Comparison of ENCODE assay signal across 7 mouse cellular contexts in the genomic region with DNA sequence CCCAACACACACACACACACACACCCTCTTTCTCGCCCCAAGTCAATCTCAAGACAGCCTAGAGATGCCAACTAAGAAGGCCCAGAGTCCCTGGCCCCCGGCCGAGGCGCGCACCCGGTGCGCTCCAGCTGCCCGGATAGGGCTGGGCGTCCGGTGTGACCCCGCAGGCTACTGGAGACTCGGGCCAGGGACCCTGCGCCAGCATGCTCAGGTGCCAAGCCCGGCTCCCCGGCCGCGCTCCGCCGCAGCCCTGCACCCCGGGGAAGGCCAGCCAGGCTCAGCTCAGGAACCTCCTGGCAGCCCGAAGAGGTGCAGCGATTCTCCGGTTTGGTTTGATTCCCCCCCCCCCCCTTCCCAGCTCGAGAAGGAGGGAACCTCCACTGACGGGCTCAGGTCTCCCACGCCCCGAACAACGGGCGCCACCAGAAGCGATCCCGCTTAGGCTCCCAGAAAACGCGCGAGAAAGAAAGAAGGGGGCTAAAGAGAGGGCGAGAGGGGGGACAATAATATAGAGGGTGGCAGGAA. TPM values are rescaled to one million over a fixed set of nuclear protein-coding genes. Genes with fewer than 3 reads are reported as not detected.
DNase-seq lines count a peak whose midpoint lies in the region; ATAC-seq and TF ChIP-seq lines count a peak whose summit lies in the region.

No protein-coding gene starts in this region.

- WGBS in intestine, embryonic 15.5 days = 0% methylated on average over 35 of the region's 35 CpGs
- under 1% methylated on average over 35 of the region's 35 CpGs for WGBS in limb, embryonic 12.5 days
- under 1% methylated on average over 34 of the region's 35 CpGs for WGBS in midbrain, postnatal 0 days

- H3K4me2 ChIP-seq in intestine, embryonic 15.5 days (replicated peaks) = peak overlapping the region; percentile 100
- H3K4me2 ChIP-seq in limb, embryonic 12.5 days = peak overlapping the region; percentile 99
- peak overlapping the region; percentile 97 for H3K4me2 ChIP-seq in midbrain, postnatal 0 days (ENCODE audit: low read depth, low read length, poor library complexity, severe bottlenecking)

- no peaks in the 10 kb centered on the region for H3K36me3 ChIP-seq in intestine, embryonic 15.5 days
- H3K36me3 ChIP-seq in limb, embryonic 12.5 days = no peaks in the 10 kb centered on the region
- no peaks in the 10 kb centered on the region for H3K36me3 ChIP-seq in midbrain, postnatal 0 days (ENCODE audit: insufficient read depth, low read length)

- no peak overlapping the region for H3K27ac ChIP-seq in intestine, embryonic 15.5 days
- H3K27ac ChIP-seq in limb, embryonic 12.5 days = no peak overlapping the region
- peak overlapping the region; percentile 72 for H3K27ac ChIP-seq in midbrain, postnatal 0 days (ENCODE audit: low read depth, low read length)

- H3K4me1 ChIP-seq in intestine, embryonic 15.5 days (replicated peaks) = peaks cover 25% of the 10 kb centered on the region
- peaks cover 19% of the 10 kb centered on the region for H3K4me1 ChIP-seq in limb, embryonic 12.5 days (replicated peaks)
- no peaks in the 10 kb centered on the region; the same call in 1 of the 2 replicates for H3K4me1 ChIP-seq in midbrain, postnatal 0 days (ENCODE audit: insufficient read depth, low read length)

- DNase-seq in adrenal gland, adult 2 months = peak; percentile 50
- DNase-seq in cerebellum, adult 8-10 months = peak; percentile 45
- DNase-seq in gastrocnemius, postnatal 10 days = peak; percentile 27
- DNase-seq in midbrain, postnatal 0 days (ENCODE audit: low spot score) = peak; percentile 64

- TF ChIP-seq CTCF in midbrain, postnatal 0 days (IDR thresholded peaks at IDR 0.05) = no peak

- H3K27me3 ChIP-seq in intestine, embryonic 15.5 days (replicated peaks) = peaks cover 28% of the 10 kb centered on the region
- peaks cover 62% of the 10 kb centered on the region for H3K27me3 ChIP-seq in limb, embryonic 12.5 days
- H3K27me3 ChIP-seq in midbrain, postnatal 0 days (ENCODE audit: insufficient read depth, low read length) = no peaks in the 10 kb centered on the region

- no peaks in the 10 kb centered on the region for H3K9me3 ChIP-seq in intestine, embryonic 15.5 days
- H3K9me3 ChIP-seq in limb, embryonic 12.5 days = no peaks in the 10 kb centered on the region
- H3K9me3 ChIP-seq in midbrain, postnatal 0 days (ENCODE audit: low read length) = no peaks in the 10 kb centered on the region

- ATAC-seq in intestine, embryonic 15.5 days = peak; percentile 68
- 0 out of 2 replicates have a peak, but pooled peaks have one; percentile 38 for ATAC-seq in limb, embryonic 12.5 days (ENCODE audit: insufficient number of reproducible peaks, insufficient read depth, low FRiP score, low TSS enrichment, low read depth)
- peak; percentile 70 for ATAC-seq in midbrain, postnatal 0 days (ENCODE audit: low FRiP score)
- no peak; the same call in 1 of the 2 replicates for ATAC-seq in granulocyte monocyte progenitor cell, adult 5-6 weeks (replicated peaks; ENCODE audit: poor library complexity, severe bottlenecking)

- peak overlapping the region; percentile 60 for H3K4me3 ChIP-seq in intestine, embryonic 15.5 days (replicated peaks)
- peak overlapping the region; percentile 62 for H3K4me3 ChIP-seq in limb, embryonic 12.5 days (replicated peaks)
- H3K4me3 ChIP-seq in midbrain, postnatal 0 days (ENCODE audit: low read depth, low read length) = peak overlapping the region; percentile 84

- H3K9ac ChIP-seq in intestine, embryonic 15.5 days = 0 out of 2 replicates have a peak overlapping the region, but pooled peaks have one; percentile 13
- peak overlapping the region; percentile 47; the same call in 1 of the 2 replicates for H3K9ac ChIP-seq in limb, embryonic 12.5 days (replicated peaks)
- peak overlapping the region; percentile 74 for H3K9ac ChIP-seq in midbrain, postnatal 0 days (replicated peaks; ENCODE audit: low read length, poor library complexity, severe bottlenecking)

RNA-seq across cellular contexts. Expression of a gene that starts 0.9 kb away (rescaled TPM):
- total RNA-seq in adrenal gland, adult 2 months (2021) = 1 to 10 TPM in 1 of 2 experiments, under 1 TPM in 1; 0.38 to 1.8 TPM
- 0.03 and 0.19 TPM in 2 replicates for polyA plus RNA-seq in adrenal gland, adult 2 months (2012; rRNA removed)
- 1 to 10 TPM; 1.9 to 2.4 TPM for total RNA-seq in gastrocnemius, postnatal 10 days (2021)
- polyA plus RNA-seq in intestine, embryonic 15.5 days (2015; fragmentation: Nextera tagmentation; extraction: Ambion mirVana) = 0.03 and 0.05 TPM in 2 replicates
- polyA plus RNA-seq in limb, embryonic 12.5 days (2016; fragmentation: Nextera tagmentation; extraction: Ambion mirVana) = 0.65 and 1.1 TPM in 2 replicates
- 33.5 and 40.8 TPM in 2 replicates for total RNA-seq in midbrain, postnatal 0 days (2014; rRNA removed)
- 6.2 and 7.8 TPM in 2 replicates for polyA plus RNA-seq in midbrain, postnatal 0 days (2015; fragmentation: Nextera tagmentation; extraction: Ambion mirVana)
- total RNA-seq in granulocyte monocyte progenitor cell, adult 5-6 weeks (2014; fragmentation: Nextera tagmentation) = not detected in 2 replicates
- not detected in 2 replicates for total RNA-seq in granulocyte monocyte progenitor cell, adult 5-6 weeks (2017)

Comparison
In these comparisons a context has a peak if more than half of its experiments do, and no peak if none do; other contexts are left out.
1. H3K9ac ChIP-seq: peak in every context shown above with its lines; median percentile 74 in midbrain, postnatal 0 days; 47 in limb, embryonic 12.5 days; 13 in intestine, embryonic 15.5 days.
2. RNA of a gene that starts 0.9 kb away (total RNA-seq): 33.5 to 40.8 TPM in midbrain, postnatal 0 days; 1.9 to 2.4 TPM in gastrocnemius, postnatal 10 days, 0.38 to 1.8 TPM in adrenal gland, adult 2 months and not detected in granulocyte monocyte progenitor cell, adult 5-6 weeks; every median in the first group is over 10 times any median in the second.
3. Peak in every context shown above with its lines, with median percentiles within 50 percentile points of each other: DNase-seq, H3K4me2 ChIP-seq and H3K4me3 ChIP-seq.